Mouse (Mus musculus) stomach, postnatal 0 days (tissue): Measurements from ENCODE around the gene Npdc1. TPM values are rescaled to one million over a fixed set of nuclear protein-coding genes. Genes with fewer than 3 reads are reported as not detected.

Experiments
- ATAC-seq: fragments of 200-750 bp; cut with Nextera tagmentation; 2 replicates; pipeline ENCODE4 v1.8.0; 2017; ENCODE audit not compliant: low FRiP score, low TSS enrichment
- DNase-seq: peaks from one replicate; pipeline ENCODE4 v3.0.0-alpha.2; 2016; ENCODE audit warnings: low spot score
- H3K27ac ChIP-seq: fragments of 300-500 bp; sonication (generic); replicated peaks from 2 replicates; pipeline ENCODE4 v1.5.1; 2014; ENCODE audit warnings: mild to moderate bottlenecking, control low read depth
- H3K27me3 ChIP-seq: fragments of 300-500 bp; sonication (generic); 2 replicates; pipeline ENCODE4 v1.6.1; 2014; ENCODE audit warnings: low read length; ENCODE audit not compliant: control insufficient read depth, insufficient read depth
- H3K36me3 ChIP-seq: fragments of 300-500 bp; sonication (generic); 2 replicates; pipeline ENCODE4 v1.6.1; 2014; ENCODE audit warnings: low read length, mixed read lengths; ENCODE audit not compliant: control insufficient read depth, insufficient read depth
- H3K4me1 ChIP-seq: fragments of 300-500 bp; sonication (generic); replicated peaks from 2 replicates; pipeline ENCODE4 v1.6.1; 2014; ENCODE audit warnings: antibody characterized with exemption; ENCODE audit not compliant: control insufficient read depth, insufficient read depth
- H3K4me2 ChIP-seq: fragments of 300-500 bp; sonication (generic); replicated peaks from 2 replicates; pipeline ENCODE4 v1.6.1; 2014; ENCODE audit warnings: low read depth, mild to moderate bottlenecking, control low read depth, moderate library complexity
- H3K4me3 ChIP-seq: fragments of 300-500 bp; sonication (generic); 2 replicates; pipeline ENCODE4 v1.5.1; 2014; ENCODE audit warnings: low read depth, low read length, control low read depth
- H3K9ac ChIP-seq: fragments of 300-500 bp; sonication (generic); 2 replicates; pipeline ENCODE4 v1.6.1; 2014; ENCODE audit warnings: mild to moderate bottlenecking, low read length, control low read depth, mixed read lengths
- H3K9me3 ChIP-seq: fragments of 300-500 bp; sonication (generic); 2 replicates; pipeline ENCODE4 v1.6.1; 2016; ENCODE audit warnings: low read length; ENCODE audit not compliant: control insufficient read depth
- CTCF ChIP-seq: IDR thresholded peaks from 2 replicates; pipeline ENCODE4 v1.5.1; 2016; ENCODE audit warnings: antibody characterized with exemption, low read depth, mild to moderate bottlenecking, moderate library complexity
- EP300 ChIP-seq: optimal IDR thresholded peaks from 2 replicates; pipeline ENCODE3; 2016; ENCODE audit warnings: antibody characterized with exemption
- WGBS: fragments of 180-500 bp; shearing (Covaris S2); extraction: QIAGEN DNeasy Blood & Tissue Kit; methylation state at CpG from one replicate; pipeline ENCODE4 v1.1.7; 2014; 5-methylcytosine and 5-hydroxymethylcytosine counted together
- microRNA-seq: library from miRNA; unstranded; fragments of <30 nt; microRNA quantifications from one replicate; pipeline ENCODE4, GENCODE M21; 2016
- polyA plus RNA-seq: library from polyadenylated mRNA; unstranded; fragments of >200 nt; fragmentation: Nextera tagmentation; extraction: Ambion mirVana; gene quantifications from 2 replicates; pipeline ENCODE4 v1.2.1, GENCODE M21; 2015

Npdc1 gene
- polyA plus RNA-seq, 1 experiment from 2014 or later: 53.0 TPM

GRCm38 (mm10) chr2:25452951-25453350 lies 53.8 kb downstream of the Npdc1 start:
- H3K9me3 ChIP-seq: no peaks in the 10 kb centered on the region
- no peaks in the 10 kb centered on the region; the same call in 1 of the 2 replicates for H3K4me1 ChIP-seq
- DNase-seq (no peak), ATAC-seq (no peak)
- H3K9ac ChIP-seq: no peak overlapping the region
- no peak overlapping the region for H3K4me3 ChIP-seq
- no peak overlapping the region for H3K27ac ChIP-seq
- TF ChIP-seq CTCF (no peak), EP300 (no peak)
- no peaks in the 10 kb centered on the region for H3K27me3 ChIP-seq
- no peaks in the 10 kb centered on the region for H3K36me3 ChIP-seq
- no peak overlapping the region for H3K4me2 ChIP-seq
- 48% methylated on average over 1 of the region's 1 CpGs for WGBS

GRCm38 (mm10) chr2:25456205-25456953 lies 57.2 kb downstream of the Npdc1 start, which contains the start of gene Clic3:
Clic3 (plus strand) TSS chr2:25456838.
- Histone ChIP-seq H3K9ac (0 out of 2 replicates have a peak within 1 kb of the TSS, but pooled peaks have one; percentile 18), H3K9me3 (no peaks in the 10 kb centered on the region), H3K27ac (peak within 1 kb of the TSS; percentile 83), H3K27me3 (no peaks in the 10 kb centered on the region), H3K4me1 (peaks cover 11% of the 10 kb centered on the region), H3K36me3 (peaks cover 3% of the 10 kb centered on the region; the same call in 1 of the 2 replicates), H3K4me3 (no peak within 1 kb of the TSS; the same call in 1 of the 2 replicates), H3K4me2 (peak within 1 kb of the TSS; percentile 32)
- ATAC-seq (peak; percentile 58), DNase-seq (peak; percentile 86)
- TF ChIP-seq EP300: no peak
- TF ChIP-seq CTCF: 0 out of 2 replicates have a peak, but pooled peaks have one; percentile 8
- WGBS: 48% methylated on average over 14 of the region's 14 CpGs

- TF ChIP-seq CTCF (no peak), EP300 (no peak)
- peak overlapping the region; percentile 83 for H3K27ac ChIP-seq
- peak overlapping the region; percentile 32 for H3K4me2 ChIP-seq
- DNase-seq (no peak), ATAC-seq (no peak)
- H3K4me3 ChIP-seq: no peak overlapping the region; the same call in 1 of the 2 replicates
- H3K9ac ChIP-seq: 0 out of 2 replicates have a peak overlapping the region, but pooled peaks have one; percentile 18
- H3K9me3 ChIP-seq: no peaks in the 10 kb centered on the region
- H3K4me1 ChIP-seq: peaks cover 11% of the 10 kb centered on the region
- H3K27me3 ChIP-seq: no peaks in the 10 kb centered on the region
- peaks cover 3% of the 10 kb centered on the region; the same call in 1 of the 2 replicates for H3K36me3 ChIP-seq
- 72% methylated on average over 9 of the region's 9 CpGs for WGBS
Measured at GRCm38 (mm10) chr2:25457022-25457896, 58.1 kb downstream of the Npdc1 start.

- no peak overlapping the region for H3K4me3 ChIP-seq
- H3K4me1 ChIP-seq: peaks cover 11% of the 10 kb centered on the region
- peak overlapping the region; percentile 0; the same call in 1 of the 2 replicates for H3K4me2 ChIP-seq
- ATAC-seq (peak; percentile 44), DNase-seq (peak; percentile 91)
- H3K9me3 ChIP-seq: no peaks in the 10 kb centered on the region
- peaks cover 3% of the 10 kb centered on the region; the same call in 1 of the 2 replicates for H3K36me3 ChIP-seq
- H3K27ac ChIP-seq: peak overlapping the region; percentile 93
- no peaks in the 10 kb centered on the region for H3K27me3 ChIP-seq
- no peak overlapping the region for H3K9ac ChIP-seq
- peak; percentile 61 for TF ChIP-seq CTCF
- no peak for TF ChIP-seq EP300
- WGBS: 39% methylated on average over 5 of the region's 5 CpGs
Measured at GRCm38 (mm10) chr2:25458911-25459310, 59.8 kb downstream of the Npdc1 start.

Small RNA genes lying within 50 kb of the gene (microRNA-seq; reads per million reads assigned to microRNA genes)
- gene Mir3087: not detected

Other genes with a start within 250 kb of the Npdc1 start
- 25.3 and 25.6 TPM in 2 replicates for gene Nrarp, start 218.6 kb upstream of the Npdc1 start, polyA plus RNA-seq
- gene Tor4a, start 202.5 kb upstream of the Npdc1 start, polyA plus RNA-seq: 13.1 and 13.7 TPM in 2 replicates
- gene Nelfb, start 187.9 kb upstream of the Npdc1 start, polyA plus RNA-seq: 58.6 and 59.1 TPM in 2 replicates
- not detected in 2 replicates for gene Stpg3, start 184.7 kb upstream of the Npdc1 start, polyA plus RNA-seq
- gene Fam166a, start 180.6 kb upstream of the Npdc1 start, polyA plus RNA-seq: 0.92 TPM in 1 of 2 replicates, not detected in the other
- gene Tubb4b, start 174.6 kb upstream of the Npdc1 start, polyA plus RNA-seq: 475 and 486 TPM in 2 replicates
- 0.10 and 0.12 TPM in 2 replicates for gene Slc34a3, start 165.0 kb upstream of the Npdc1 start, polyA plus RNA-seq
- 0.51 and 0.91 TPM in 2 replicates for gene Rnf224, start 162.6 kb upstream of the Npdc1 start, polyA plus RNA-seq
- 26.8 and 31.7 TPM in 2 replicates for gene Rnf208, start 157.1 kb upstream of the Npdc1 start, polyA plus RNA-seq
- 326 and 355 TPM in 2 replicates for gene Cysrt1, start 156.9 kb upstream of the Npdc1 start, polyA plus RNA-seq
- gene AL732309.1, start 152.5 kb upstream of the Npdc1 start, polyA plus RNA-seq: 12.8 and 16.6 TPM in 2 replicates
- gene Tmem203, start 143.9 kb upstream of the Npdc1 start, polyA plus RNA-seq: 38.2 and 39.7 TPM in 2 replicates
- 17.4 and 20.3 TPM in 2 replicates for gene Tprn, start 136.7 kb upstream of the Npdc1 start, polyA plus RNA-seq
- 149 and 162 TPM in 2 replicates for gene Ssna1, start 126.9 kb upstream of the Npdc1 start, polyA plus RNA-seq
- 57.5 and 59.6 TPM in 2 replicates for gene Anapc2, start 126.9 kb upstream of the Npdc1 start, polyA plus RNA-seq
- not detected in 2 replicates for gene Tmem210, start 111.2 kb upstream of the Npdc1 start, polyA plus RNA-seq
- 34.9 and 42.1 TPM in 2 replicates for gene Lrrc26, start 109.4 kb upstream of the Npdc1 start, polyA plus RNA-seq
- gene Grin1, start 80.2 kb upstream of the Npdc1 start, polyA plus RNA-seq: 1.3 TPM in 2 replicates
- gene Man1b1, start 67.0 kb upstream of the Npdc1 start, polyA plus RNA-seq: 29.2 and 29.9 TPM in 2 replicates
- 9.5 and 9.9 TPM in 2 replicates for gene Dpp7, start 43.0 kb upstream of the Npdc1 start, polyA plus RNA-seq
- gene Uap1l1, start 33.7 kb upstream of the Npdc1 start, polyA plus RNA-seq: 33.2 and 36.9 TPM in 2 replicates
- gene Sapcd2, start 27.0 kb upstream of the Npdc1 start, polyA plus RNA-seq: 14.1 and 16.6 TPM in 2 replicates
- gene Entpd2, start 3.5 kb upstream of the Npdc1 start, polyA plus RNA-seq: 21.2 and 23.3 TPM in 2 replicates
- gene Fut7, start 23.9 kb downstream of the Npdc1 start, polyA plus RNA-seq: 0.12 TPM in 1 of 2 replicates, not detected in the other
- 1.7 and 2.6 TPM in 2 replicates for gene Abca2, start 29.4 kb downstream of the Npdc1 start, polyA plus RNA-seq
- 246 and 272 TPM in 2 replicates for gene Clic3, start 57.5 kb downstream of the Npdc1 start, polyA plus RNA-seq
- 51.7 and 59.7 TPM in 2 replicates for gene Paxx, start 61.7 kb downstream of the Npdc1 start, polyA plus RNA-seq
- gene Ptgds, start 70.7 kb downstream of the Npdc1 start, polyA plus RNA-seq: 4.7 and 5.2 TPM in 2 replicates
- not detected in 2 replicates for gene Lcn12, start 94.6 kb downstream of the Npdc1 start, polyA plus RNA-seq
- gene Fbxw5, start 101.4 kb downstream of the Npdc1 start, polyA plus RNA-seq: 39.3 and 47.5 TPM in 2 replicates
- 2.8 and 3.8 TPM in 2 replicates for gene C8g, start 102.4 kb downstream of the Npdc1 start, polyA plus RNA-seq
- 15.9 and 16.0 TPM in 2 replicates for gene Traf2, start 147.6 kb downstream of the Npdc1 start, polyA plus RNA-seq
- gene Edf1, start 158.5 kb downstream of the Npdc1 start, polyA plus RNA-seq: 351 and 372 TPM in 2 replicates
- gene Mamdc4, start 175.5 kb downstream of the Npdc1 start, polyA plus RNA-seq: 0.34 and 0.55 TPM in 2 replicates
- gene Phpt1, start 175.9 kb downstream of the Npdc1 start, polyA plus RNA-seq: 87.0 and 87.5 TPM in 2 replicates
- 0.29 and 0.52 TPM in 2 replicates for gene Ajm1, start 182.4 kb downstream of the Npdc1 start, polyA plus RNA-seq
- gene Rabl6, start 209.2 kb downstream of the Npdc1 start, polyA plus RNA-seq: 30.9 and 32.2 TPM in 2 replicates
- gene Ccdc183, start 218.3 kb downstream of the Npdc1 start, polyA plus RNA-seq: 0.21 and 0.34 TPM in 2 replicates
- gene Tmem141, start 222.7 kb downstream of the Npdc1 start, polyA plus RNA-seq: 32.4 and 33.3 TPM in 2 replicates
- 3.5 and 3.8 TPM in 2 replicates for gene Fcna, start 228.7 kb downstream of the Npdc1 start, polyA plus RNA-seq